Mouse (Mus musculus): ENCODE measurements at regions not wholly inside any gene's neighbourhood (a gene's known extent, or its start where the extent isn't known, plus 50 kb on each side); places are given as distances from the start of the nearest gene placed in this dataset.

DNA sequence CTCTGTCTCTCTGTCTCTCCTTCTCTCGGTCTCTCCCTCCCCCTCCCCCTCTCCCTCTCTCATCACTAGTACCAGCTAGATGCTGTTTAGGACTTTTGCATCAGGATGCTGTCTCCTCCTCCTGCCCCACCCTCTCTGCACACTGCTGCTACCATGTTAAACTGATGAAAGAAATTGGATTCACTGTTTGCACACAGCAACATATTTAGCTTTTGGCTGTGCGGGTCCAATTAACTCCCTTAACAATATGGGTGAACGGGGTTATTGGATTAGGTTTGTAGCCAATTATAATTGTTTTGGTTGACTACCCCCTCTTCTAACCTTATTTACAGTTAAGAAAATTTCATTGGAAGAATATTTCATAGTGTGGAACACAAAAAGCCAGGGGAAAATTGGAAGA lies 424.0 kb upstream of the Sorcs1 start:
- no peak for DNase-seq

DNA sequence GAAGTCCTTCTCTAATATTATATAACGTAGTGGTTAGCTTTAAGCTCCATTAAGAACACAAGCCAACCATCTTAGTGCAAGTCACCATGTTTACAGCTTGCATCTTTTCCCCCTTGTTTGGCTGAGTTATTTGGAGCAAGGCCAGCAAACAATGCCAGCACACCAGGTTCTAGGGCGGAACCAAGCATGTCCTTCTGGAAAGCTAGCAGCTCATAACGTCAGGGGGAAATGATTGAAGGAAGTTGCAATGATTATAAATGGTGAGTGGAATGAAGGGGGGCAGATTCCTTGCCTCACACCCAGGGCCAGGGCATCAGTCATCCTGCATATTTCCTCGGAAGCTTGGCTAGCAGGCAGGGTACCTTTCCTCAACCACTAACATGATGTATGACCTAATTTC lies 396.3 kb upstream of the Sorcs1 start:
- DNase-seq: peak; percentile 83 to 84

DNA sequence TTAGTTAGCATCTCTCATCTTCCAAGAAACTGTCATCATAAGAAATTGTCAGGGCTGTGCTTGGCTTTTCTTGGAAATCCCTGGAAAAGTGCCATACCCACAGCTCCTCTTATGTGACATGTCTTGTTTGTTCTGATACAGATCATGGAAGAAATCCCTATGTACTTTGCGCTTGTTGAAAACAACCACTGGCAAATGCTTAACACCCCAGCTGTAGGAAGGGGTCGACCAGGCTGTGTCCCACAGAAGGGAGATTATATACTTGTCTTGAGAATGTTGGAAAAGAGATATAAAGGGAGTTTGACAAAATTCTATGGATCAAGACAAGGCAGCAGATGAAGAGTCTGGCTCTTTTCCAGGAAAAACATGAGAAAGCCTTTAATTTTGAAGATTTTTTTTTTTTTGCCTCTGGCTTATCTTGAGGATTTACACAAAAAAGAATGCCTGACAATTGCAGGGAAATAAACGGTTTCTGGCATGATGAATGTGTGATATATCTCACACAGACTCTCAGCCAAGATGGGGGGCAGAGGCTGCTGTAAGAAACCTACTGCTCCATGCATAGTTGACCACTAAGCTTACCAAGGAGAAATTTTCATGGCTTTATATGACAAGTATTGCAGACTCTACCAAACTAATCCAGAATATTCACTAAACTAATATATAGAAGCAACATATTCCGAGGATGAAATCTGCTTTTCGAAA lies 381.7 kb upstream of the Sorcs1 start:
- DNase-seq: no peak

DNA sequence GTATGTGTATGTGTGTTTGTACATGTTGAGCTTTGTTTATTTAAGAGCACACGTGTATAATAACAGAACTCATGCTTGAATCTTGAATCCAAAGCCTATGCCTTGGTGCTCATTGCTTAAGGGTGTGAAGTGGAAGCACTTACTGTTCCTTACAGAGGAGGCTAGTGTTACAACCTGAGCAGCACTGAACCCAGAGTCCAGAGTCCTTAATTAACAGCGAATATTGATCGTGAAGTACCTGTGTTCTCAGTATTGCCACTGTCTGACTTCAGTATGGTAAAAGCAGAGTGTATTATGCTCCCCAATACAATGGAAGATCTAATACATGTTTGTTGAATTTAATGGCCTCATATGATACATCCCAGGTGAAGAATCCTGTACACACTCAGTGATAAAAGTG lies 365.1 kb upstream of the Sorcs1 start:
- DNase-seq: no peak

DNA sequence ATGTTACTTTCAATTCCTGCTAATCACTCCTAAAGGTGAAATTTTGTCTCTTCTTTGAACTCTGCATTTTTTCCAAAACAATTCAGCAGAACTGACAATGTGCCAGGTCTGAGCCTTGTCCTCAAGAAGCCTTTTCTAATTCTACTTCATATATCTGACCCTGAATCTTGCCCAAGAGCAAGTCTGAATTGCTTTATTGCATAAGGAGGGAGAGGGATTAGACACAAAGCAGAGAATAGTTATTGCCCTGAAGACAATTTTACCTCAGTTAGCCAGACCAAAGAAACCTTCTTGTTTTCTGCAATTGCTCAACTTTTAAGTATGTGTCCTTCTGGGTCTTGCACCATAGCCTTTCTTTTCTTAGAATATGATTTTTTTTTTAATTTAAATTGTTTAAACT lies 316.0 kb upstream of the Sorcs1 start:
- DNase-seq: no peak

DNA sequence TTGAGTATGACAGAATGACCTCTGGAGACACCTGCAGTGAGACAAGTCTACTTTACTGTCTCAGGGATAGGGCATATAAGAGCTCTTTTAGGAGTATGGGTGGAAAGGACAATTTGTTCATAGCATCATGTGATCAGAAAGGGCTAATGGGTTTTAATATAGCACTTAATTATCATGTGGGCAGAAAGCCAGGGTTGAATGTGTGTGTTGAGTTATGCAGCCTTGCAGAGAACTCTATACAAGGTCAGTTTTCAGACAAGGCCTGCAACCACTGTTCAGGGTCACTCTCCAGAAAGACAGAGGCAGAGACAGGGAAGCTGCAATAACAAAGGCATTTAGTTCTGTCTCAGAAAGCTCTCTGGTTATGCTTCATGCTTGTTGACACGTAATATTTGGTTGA lies 292.6 kb upstream of the Sorcs1 start:
- DNase-seq: no peak

DNA sequence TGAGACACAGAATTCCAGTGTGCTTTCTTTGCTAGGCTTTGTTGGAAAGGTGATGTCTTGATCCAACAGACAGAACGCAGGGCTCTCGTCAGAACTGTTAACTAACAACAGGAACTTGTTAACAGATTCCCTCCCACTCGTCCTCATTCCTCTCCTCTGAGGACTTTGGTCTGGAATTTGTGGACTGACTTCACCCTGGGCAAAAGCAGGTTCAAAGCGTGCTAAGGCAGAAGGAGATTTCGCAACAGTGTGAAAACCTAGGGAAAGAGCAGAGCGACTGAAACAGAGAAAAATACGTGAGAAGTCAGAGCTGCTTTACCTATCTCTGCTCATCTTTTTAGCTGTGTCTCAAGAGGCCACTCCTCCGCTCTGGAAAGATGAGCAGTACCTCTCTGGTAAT lies 283.5 kb upstream of the Sorcs1 start:
- no peak for DNase-seq

DNA sequence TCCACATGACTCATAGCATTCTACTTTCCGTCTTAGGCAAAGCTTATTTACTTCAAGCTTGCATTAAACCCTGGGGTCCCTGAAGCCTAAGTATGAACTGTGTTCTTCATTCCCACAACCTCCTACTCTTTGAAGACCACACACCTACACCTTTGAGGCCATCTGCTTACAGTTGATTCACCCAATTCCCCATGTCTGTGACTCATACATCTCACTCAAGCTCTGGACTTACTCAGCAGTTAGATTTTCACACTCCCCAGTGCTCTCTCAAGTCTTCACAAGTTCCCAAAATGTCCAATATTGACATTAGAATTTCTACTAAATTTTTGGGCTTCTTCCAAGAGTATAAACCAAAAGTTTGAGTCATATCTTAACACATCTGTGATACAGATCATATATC lies 266.6 kb upstream of the Sorcs1 start:
- no peak for DNase-seq

DNA sequence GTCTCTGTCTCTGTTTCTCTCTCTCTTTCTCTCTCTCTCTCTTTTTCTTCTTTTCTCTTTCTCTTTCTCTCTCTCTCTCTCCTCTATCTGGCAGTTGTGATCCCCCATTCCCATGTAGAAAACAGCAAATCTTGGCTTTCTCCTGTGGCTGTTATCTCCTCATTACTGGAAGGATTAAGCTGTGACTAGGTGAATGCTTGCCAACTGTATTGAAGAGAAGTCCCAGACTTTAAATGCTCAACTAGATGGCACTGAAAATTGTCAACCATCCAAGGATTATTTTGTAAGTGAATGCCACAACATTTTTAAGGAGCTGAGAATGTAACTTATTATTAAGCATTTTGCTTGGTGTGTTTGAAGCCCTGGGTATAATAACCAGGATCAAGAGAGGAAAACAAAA lies 233.2 kb upstream of the Sorcs1 start:
- peak in 1 of 2 experiments; percentile 18 for DNase-seq

DNA sequence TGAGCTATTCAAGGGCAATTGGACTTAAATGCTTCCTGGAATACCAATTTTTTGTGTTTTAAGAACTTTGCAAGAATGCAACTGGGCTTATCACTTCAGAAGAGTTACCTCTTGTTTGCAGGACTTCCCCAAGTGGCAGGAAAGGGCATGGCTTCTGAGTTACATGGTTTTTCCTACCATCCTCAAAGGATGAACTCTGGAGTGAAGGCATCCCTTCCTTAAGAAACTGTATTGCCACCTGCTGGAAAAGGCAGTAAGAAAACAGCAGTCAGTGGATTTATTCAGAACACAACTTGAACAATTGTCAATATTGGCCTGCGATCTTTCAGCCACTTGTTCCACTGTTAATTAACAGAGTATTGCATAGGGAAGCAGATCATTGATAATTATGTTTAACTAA lies 232.2 kb upstream of the Sorcs1 start:
- no peak for DNase-seq

DNA sequence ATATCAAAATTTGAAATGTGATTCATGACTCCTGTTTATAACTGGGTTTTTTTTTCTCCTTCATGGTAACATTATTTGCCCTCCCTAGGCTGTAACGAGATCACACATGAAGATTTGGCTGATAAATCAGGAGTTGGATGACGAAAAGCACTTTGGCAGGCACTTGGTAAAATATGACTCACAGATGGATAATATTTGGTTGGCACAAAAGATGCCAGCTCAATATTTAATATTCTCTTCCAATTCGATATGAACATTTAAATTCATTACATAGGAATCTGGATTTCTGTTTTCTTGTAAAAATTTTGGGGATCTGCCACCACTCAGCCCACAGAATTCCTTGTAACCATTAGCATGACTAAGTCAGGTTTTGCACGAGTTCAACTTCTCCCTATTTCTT lies 230.3 kb upstream of the Sorcs1 start:
- DNase-seq: peak; percentile 2 to 60

DNA sequence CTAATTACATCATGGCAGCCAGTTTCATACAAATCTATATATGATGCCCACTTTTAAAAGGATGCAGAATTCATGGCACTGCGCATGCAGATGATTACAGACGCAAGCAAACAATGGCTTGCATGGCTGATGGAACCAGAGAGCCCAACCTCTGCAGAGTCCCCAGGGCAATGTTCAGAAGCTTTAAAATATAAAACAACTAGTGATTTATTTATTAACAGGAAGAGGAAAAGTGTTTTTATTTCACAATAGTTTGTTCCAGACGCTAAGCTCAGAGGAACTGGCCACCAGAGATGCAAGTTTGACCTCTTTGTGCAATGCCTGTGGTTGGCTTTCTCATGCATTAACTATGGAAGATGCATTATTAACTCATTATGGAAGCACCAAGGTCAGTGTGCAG lies 215.3 kb upstream of the Sorcs1 start:
- no peak for DNase-seq

DNA sequence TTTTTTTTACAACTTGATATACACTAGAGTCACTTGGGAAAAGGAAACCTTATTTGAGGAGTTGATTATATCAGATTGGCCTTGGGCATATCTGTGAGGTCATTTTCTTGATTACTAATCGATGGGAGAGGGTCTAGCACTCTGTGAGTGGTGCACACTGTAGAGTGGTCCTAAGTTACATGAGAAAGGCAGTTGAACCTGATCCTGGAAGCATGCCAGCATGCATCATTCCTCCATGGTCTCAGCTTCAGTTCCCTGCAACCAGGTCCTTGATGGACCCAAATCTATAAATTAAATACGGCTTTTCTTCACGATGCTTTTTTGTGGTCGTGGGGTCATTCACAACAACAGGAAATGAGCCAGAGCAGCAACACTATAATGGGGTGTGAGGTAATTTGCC lies 194.2 kb upstream of the Sorcs1 start:
- DNase-seq: peak in 1 of 2 experiments; percentile 1

DNA sequence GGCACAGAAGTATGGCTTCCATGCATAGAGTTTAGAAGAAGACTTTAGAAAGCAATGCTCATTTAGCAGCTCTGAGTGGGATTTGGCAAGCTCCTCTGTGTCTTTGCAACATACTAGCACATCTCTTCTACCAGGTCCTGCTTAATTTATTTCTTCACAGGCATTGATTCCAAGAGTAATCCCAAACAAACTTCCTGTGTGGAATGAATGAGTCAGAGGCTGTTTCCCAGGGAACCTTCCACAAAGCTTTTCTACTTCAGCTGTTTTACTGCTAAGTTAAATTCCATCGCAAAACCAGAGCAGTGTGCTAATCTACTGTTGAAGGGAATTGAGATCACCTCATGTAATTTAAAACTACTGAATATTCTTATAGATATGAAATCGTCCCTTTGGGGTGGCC lies 193.7 kb upstream of the Sorcs1 start:
- no peak for DNase-seq

DNA sequence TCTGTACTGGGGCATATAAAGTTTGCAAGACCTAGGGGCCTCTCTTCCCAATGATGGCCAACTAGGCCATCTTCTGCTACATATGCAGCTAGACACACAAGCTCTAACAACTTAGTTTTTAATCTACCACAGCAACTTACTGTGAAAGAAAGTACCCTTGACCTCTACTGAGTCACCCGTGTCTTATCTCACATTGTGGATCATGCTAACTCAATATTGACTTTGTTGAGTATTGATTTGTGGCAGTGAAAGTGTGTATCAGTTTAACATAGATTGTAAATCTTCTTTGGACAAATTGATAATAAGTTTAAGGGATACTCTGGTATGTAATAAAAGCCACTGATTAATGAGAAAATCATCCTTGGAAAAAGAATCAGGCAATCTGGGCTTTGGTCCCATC lies 176.4 kb upstream of the Sorcs1 start:
- no peak for DNase-seq

DNA sequence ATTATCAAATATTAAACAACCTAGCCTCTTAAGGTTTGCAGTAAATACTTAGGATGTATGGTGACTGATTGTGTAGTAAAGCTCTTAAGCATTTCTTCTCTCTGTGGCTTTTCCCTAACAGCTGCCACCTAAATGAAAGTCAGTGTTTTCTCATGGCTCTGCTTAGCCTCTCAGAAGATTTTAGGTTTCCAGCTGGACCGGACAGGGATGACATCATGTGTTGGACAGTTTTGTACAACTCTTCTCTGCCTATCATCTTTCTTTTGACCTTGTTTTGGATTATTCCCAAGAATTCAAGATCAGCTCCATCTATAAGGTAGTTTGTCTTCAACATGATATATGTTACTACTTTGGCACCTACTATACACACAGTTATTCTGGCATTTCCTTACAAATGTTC lies 162.1 kb upstream of the Sorcs1 start:
- DNase-seq: no peak

Data from cerebellum, postnatal 14 days (tissue).